Mouse (Mus musculus) small intestine, adult 2 months (tissue): ENCODE results near the gene Dgkh.

Experiments
- CTCF ChIP-seq: fragments of 200-500 bp; IDR thresholded peaks from 2 replicates; pipeline ENCODE4 v1.5.1; 2012; ENCODE audit warnings: low read depth, mild to moderate bottlenecking, control low read depth, inconsistent platforms, low read length, moderate library complexity, mixed read lengths; ENCODE audit not compliant: insufficient replicate concordance, insufficient read length; ENCODE audit errors: extremely low read depth
- POLR2A ChIP-seq: fragments of 200-500 bp; IDR thresholded peaks from 2 replicates; pipeline ENCODE4 v1.6.1; 2012; ENCODE audit warnings: low read depth, mild to moderate bottlenecking, control low read depth, inconsistent platforms, low read length, moderate library complexity

DNA sequence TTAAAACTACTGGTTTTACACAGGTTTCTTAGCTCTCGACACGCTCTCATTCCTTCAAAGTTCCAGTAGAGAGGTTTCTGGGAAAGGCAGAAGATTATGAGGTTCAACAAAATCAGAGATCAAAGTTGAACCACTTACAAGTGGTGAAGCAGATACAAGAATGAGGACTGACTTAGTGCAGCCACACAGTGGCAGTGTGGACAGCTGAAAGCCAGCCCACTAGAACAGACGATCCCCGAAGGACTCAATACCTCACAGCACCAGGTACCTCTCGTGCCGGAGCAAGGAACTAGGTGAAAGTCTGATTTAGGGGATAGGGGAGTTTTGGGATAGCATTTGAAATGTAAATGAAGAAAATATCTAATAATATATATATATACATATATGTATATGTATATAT is 56.1 kb downstream of the Dgkh start:
- no peak for TF ChIP-seq POLR2A
- peak; percentile 25; the same call in 1 of the 2 replicates for TF ChIP-seq CTCF
